Mouse (Mus musculus) embryonic facial prominence, embryonic 13.5 days (tissue): ENCODE measurements around the gene Mrgprx1. TPM values are rescaled to one million over a fixed set of nuclear protein-coding genes. Genes with fewer than 3 reads are reported as not detected.

Source experiments
- ATAC-seq: fragments of 200-750 bp; cut with Nextera tagmentation; 2 replicates; pipeline ENCODE4 v1.8.0; 2017; ENCODE audit warnings: low read depth; ENCODE audit not compliant: insufficient number of reproducible peaks, insufficient read depth, low FRiP score, low TSS enrichment
- H3K27ac ChIP-seq: fragments of 300-500 bp; sonication (generic); 2 replicates; pipeline ENCODE4 v1.5.1; 2015; ENCODE audit warnings: moderate library complexity, mild to moderate bottlenecking, inconsistent platforms
- H3K27me3 ChIP-seq: fragments of 300-500 bp; sonication (generic); 2 replicates; pipeline ENCODE4 v1.6.1; 2015; ENCODE audit warnings: mild to moderate bottlenecking, inconsistent platforms
- H3K36me3 ChIP-seq: fragments of 300-500 bp; sonication (generic); 2 replicates; pipeline ENCODE4 v1.6.1; 2015; ENCODE audit warnings: mild to moderate bottlenecking, inconsistent platforms
- H3K4me1 ChIP-seq: fragments of 300-500 bp; sonication (generic); 2 replicates; pipeline ENCODE4 v1.6.1; 2015; ENCODE audit warnings: inconsistent platforms
- H3K4me2 ChIP-seq: fragments of 300-500 bp; sonication (generic); 2 replicates; pipeline ENCODE4 v1.6.1; 2015; ENCODE audit warnings: moderate library complexity, mild to moderate bottlenecking, inconsistent platforms
- H3K4me3 ChIP-seq: fragments of 300-500 bp; sonication (generic); 2 replicates; pipeline ENCODE4 v1.5.1; 2015; ENCODE audit warnings: mild to moderate bottlenecking, inconsistent platforms
- H3K9ac ChIP-seq: fragments of 300-500 bp; sonication (generic); 2 replicates; pipeline ENCODE4 v1.6.1; 2015; ENCODE audit warnings: mild to moderate bottlenecking, inconsistent platforms
- H3K9me3 ChIP-seq: fragments of 300-500 bp; sonication (generic); 2 replicates; pipeline ENCODE4 v1.6.1; 2016; ENCODE audit warnings: inconsistent platforms
- WGBS: fragments of 180-500 bp; shearing (Covaris S2); methylation state at CpG from one replicate; pipeline ENCODE4 v1.1.7; 2015; ENCODE audit warnings: mixed read lengths; 5-methylcytosine and 5-hydroxymethylcytosine counted together
- polyA plus RNA-seq: library from polyadenylated mRNA; unstranded; fragments of >200 nt; fragmentation: Nextera tagmentation; extraction: Ambion mirVana; gene quantifications from 2 replicates; pipeline ENCODE4 v1.2.1, GENCODE M21; 2015

Gene Mrgprx1
- polyA plus RNA-seq: not detected in 2 replicates

DNA sequence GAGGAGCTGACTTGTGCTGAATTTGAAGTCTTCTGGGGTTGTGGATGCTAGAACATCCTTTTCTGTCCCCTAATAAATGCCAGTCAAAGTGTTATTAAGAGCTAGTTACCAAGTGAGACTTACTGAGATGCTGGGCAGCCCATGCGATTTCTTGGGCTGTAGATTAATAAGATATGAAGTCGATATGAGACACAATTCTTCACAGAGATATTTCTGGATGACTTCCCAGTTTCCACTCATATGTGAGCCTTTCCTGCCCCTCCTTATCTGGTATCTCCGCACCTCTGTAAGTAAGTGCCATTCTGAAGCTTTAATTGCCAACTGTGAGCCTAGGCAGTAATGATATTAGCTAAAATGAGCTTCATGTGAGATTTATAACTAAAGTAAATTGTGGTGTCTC is at the start of gene Mrgprx1:
Mrgprx1 (minus strand) TSS at position 101 of the 400 bp plus-strand sequence.
- ATAC-seq: no peak
- Histone ChIP-seq H3K36me3 (no peaks in the 10 kb centered on the region), H3K4me2 (no peak within 1 kb of the TSS), H3K27ac (no peak within 1 kb of the TSS), H3K9ac (no peak within 1 kb of the TSS), H3K9me3 (no peaks in the 10 kb centered on the region), H3K4me3 (no peak within 1 kb of the TSS), H3K4me1 (no peaks in the 10 kb centered on the region), H3K27me3 (no peaks in the 10 kb centered on the region)
- 83% methylated on average over 3 of the region's 3 CpGs for WGBS

- H3K27ac ChIP-seq: no peak overlapping the region
- H3K4me3 ChIP-seq: no peak overlapping the region
- H3K9ac ChIP-seq: no peak overlapping the region
- H3K4me1 ChIP-seq: no peaks in the 10 kb centered on the region
- no peaks in the 10 kb centered on the region for H3K36me3 ChIP-seq
- no peaks in the 10 kb centered on the region for H3K27me3 ChIP-seq
- no peak for ATAC-seq
- H3K9me3 ChIP-seq: no peaks in the 10 kb centered on the region
- no peak overlapping the region for H3K4me2 ChIP-seq
Observed at GRCm38 (mm10) chr7:48075521-48075920, 48.1 kb upstream of the Mrgprx1 start.

GRCm38 (mm10) chr7:48046475-48047185 is 19.2 kb upstream of the Mrgprx1 start:
- H3K9ac ChIP-seq: no peak overlapping the region
- H3K9me3 ChIP-seq: no peaks in the 10 kb centered on the region
- H3K4me2 ChIP-seq: no peak overlapping the region
- no peaks in the 10 kb centered on the region for H3K27me3 ChIP-seq
- no peak overlapping the region for H3K4me3 ChIP-seq
- H3K4me1 ChIP-seq: no peaks in the 10 kb centered on the region
- WGBS: 78% methylated on average over 4 of the region's 4 CpGs
- no peak overlapping the region for H3K27ac ChIP-seq
- no peaks in the 10 kb centered on the region for H3K36me3 ChIP-seq
- ATAC-seq: no peak

- no peak for ATAC-seq
- Histone ChIP-seq H3K27ac (no peak overlapping the region), H3K27me3 (no peaks in the 10 kb centered on the region), H3K36me3 (no peaks in the 10 kb centered on the region), H3K9me3 (no peaks in the 10 kb centered on the region), H3K9ac (no peak overlapping the region), H3K4me2 (no peak overlapping the region), H3K4me3 (no peak overlapping the region), H3K4me1 (no peaks in the 10 kb centered on the region)
- WGBS: 62% methylated on average over 1 of the region's 1 CpGs
Observed at GRCm38 (mm10) chr7:48044046-48044445, 16.6 kb upstream of the Mrgprx1 start.

GRCm38 (mm10) chr7:48017874-48018273 is 9.5 kb downstream of the Mrgprx1 start:
- H3K4me2 ChIP-seq: no peak overlapping the region
- no peak overlapping the region for H3K27ac ChIP-seq
- no peaks in the 10 kb centered on the region for H3K9me3 ChIP-seq
- H3K27me3 ChIP-seq: no peaks in the 10 kb centered on the region
- no peaks in the 10 kb centered on the region for H3K4me1 ChIP-seq
- no peak overlapping the region for H3K4me3 ChIP-seq
- no peak overlapping the region for H3K9ac ChIP-seq
- ATAC-seq: no peak
- no peaks in the 10 kb centered on the region for H3K36me3 ChIP-seq
- 35% methylated on average over 2 of the region's 2 CpGs for WGBS

DNA sequence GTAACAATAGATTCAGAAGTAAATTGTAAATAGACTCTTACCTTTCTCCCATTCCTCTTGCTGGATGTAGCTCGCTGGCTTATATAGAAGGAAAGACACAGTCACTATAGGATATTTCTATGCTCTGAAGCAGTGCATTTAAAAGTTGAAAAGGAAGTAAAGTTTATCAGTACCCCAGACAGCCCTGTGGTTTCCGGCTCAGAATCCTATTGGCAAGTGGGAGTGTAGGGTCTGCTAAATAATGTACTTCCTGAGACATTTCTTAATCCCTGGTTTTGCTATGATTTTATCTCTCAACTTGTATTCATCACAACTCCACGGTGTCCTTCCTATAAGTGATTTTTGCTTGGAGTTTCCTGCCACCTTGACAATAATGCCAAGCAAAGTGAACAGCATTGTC is 31.7 kb downstream of the Mrgprx1 start:
- no peaks in the 10 kb centered on the region for H3K4me1 ChIP-seq
- no peak overlapping the region for H3K27ac ChIP-seq
- no peaks in the 10 kb centered on the region for H3K36me3 ChIP-seq
- 0 out of 2 replicates have a peak, but pooled peaks cover 5% of the 10 kb centered on the region for H3K9me3 ChIP-seq
- H3K4me2 ChIP-seq: no peak overlapping the region
- no peaks in the 10 kb centered on the region for H3K27me3 ChIP-seq
- WGBS: 79% methylated on average over 3 of the region's 3 CpGs
- no peak for ATAC-seq
- no peak overlapping the region for H3K4me3 ChIP-seq
- H3K9ac ChIP-seq: no peak overlapping the region

DNA sequence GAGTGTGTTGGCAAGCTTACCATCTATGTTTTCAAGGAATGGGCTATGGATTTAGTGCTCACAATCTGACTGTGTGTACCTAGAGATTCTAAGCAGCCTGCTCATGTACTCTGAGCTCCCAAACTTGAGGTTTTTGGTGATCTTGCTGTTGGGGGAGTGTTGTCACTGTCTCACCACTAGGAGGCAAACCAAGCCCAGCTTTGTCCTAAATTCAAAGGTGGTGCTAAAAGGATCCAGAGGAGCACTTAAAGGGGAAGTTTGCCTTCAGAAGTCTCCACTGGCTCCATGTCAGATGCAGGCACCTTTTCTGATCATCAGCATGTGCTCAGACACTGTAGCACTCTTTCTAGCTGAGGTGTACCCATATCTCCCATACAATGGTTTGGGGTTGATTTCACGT is 40.6 kb downstream of the Mrgprx1 start:
- H3K9me3 ChIP-seq: no peaks in the 10 kb centered on the region; the same call in 1 of the 2 replicates
- no peaks in the 10 kb centered on the region for H3K36me3 ChIP-seq
- 50% methylated on average over 1 of the region's 1 CpGs for WGBS
- H3K27ac ChIP-seq: no peak overlapping the region
- H3K9ac ChIP-seq: no peak overlapping the region
- H3K4me2 ChIP-seq: no peak overlapping the region
- no peak for ATAC-seq
- H3K4me1 ChIP-seq: no peaks in the 10 kb centered on the region
- H3K4me3 ChIP-seq: no peak overlapping the region
- H3K27me3 ChIP-seq: no peaks in the 10 kb centered on the region

- H3K27ac ChIP-seq: no peak within 1 kb of the TSS
- no peak within 1 kb of the TSS for H3K9ac ChIP-seq
- no peaks in the 10 kb centered on the region for H3K4me1 ChIP-seq
- no peaks in the 10 kb centered on the region for H3K9me3 ChIP-seq
- WGBS: 75% methylated on average over 1 of the region's 1 CpGs
- H3K36me3 ChIP-seq: no peaks in the 10 kb centered on the region
- no peak within 1 kb of the TSS for H3K4me2 ChIP-seq
- no peaks in the 10 kb centered on the region for H3K27me3 ChIP-seq
- ATAC-seq: no peak
- no peak within 1 kb of the TSS for H3K4me3 ChIP-seq
Observed at GRCm38 (mm10) chr7:47981995-47982394, 45.4 kb downstream of the Mrgprx1 start, which contains the start of gene Mrgpra4. Mrgpra4 (minus strand) TSS chr7:47982095.

Other genes with a start within 250 kb of the Mrgprx1 start
- gene Mrgpra4, start 45.5 kb downstream of the Mrgprx1 start, polyA plus RNA-seq: not detected in 2 replicates
- not detected in 2 replicates for gene Mrgprb5, start 141.4 kb upstream of the Mrgprx1 start, polyA plus RNA-seq
- gene Mrgprb4, start 171.7 kb upstream of the Mrgprx1 start, polyA plus RNA-seq: not detected in 2 replicates